Mouse (Mus musculus) c-Kit-positive CD71-positive TER-119-positive erythroid progenitor cells, embryonic 14.5 days (primary cell): ENCODE results near the gene Rab40b.

ENCODE experiments used
- DNase-seq: peaks from one replicate; pipeline ENCODE4 v3.0.0-alpha.2; 2013; ENCODE audit warnings: low spot score

Gene Rab40b

GRCm38 (mm10) chr11:121387750-121388553 is at the start of gene Rab40b:
TSS of gene Rab40b (minus strand) at chr11:121388251.
- peak; percentile 83 for DNase-seq

- no peak for DNase-seq
Observed at GRCm38 (mm10) chr11:121437236-121437635, 49.2 kb upstream of the Rab40b start.

GRCm38 (mm10) chr11:121434156-121435155 is 46.4 kb upstream of the Rab40b start, which contains the start of gene Fn3k:
TSS of gene Fn3k (plus strand) at chr11:121434913.
- DNase-seq = peak; percentile 86

GRCm38 (mm10) chr11:121433397-121433796 is 45.3 kb upstream of the Rab40b start:
- DNase-seq = peak; percentile 91

- DNase-seq = no peak
Observed at GRCm38 (mm10) chr11:121421553-121422173, 33.6 kb upstream of the Rab40b start.

- peak; percentile 100 for DNase-seq
Observed at GRCm38 (mm10) chr11:121420830-121421552, 32.9 kb upstream of the Rab40b start, which contains the start of gene Fn3krp. TSS of gene Fn3krp (plus strand) at chr11:121421401.

- no peak for DNase-seq
Observed at GRCm38 (mm10) chr11:121420379-121420778, 32.3 kb upstream of the Rab40b start.

- no peak for DNase-seq
Observed at GRCm38 (mm10) chr11:121418932-121419331, 30.9 kb upstream of the Rab40b start.

GRCm38 (mm10) chr11:121417971-121418370 is 29.9 kb upstream of the Rab40b start:
- no peak for DNase-seq

GRCm38 (mm10) chr11:121415351-121415750 is 27.3 kb upstream of the Rab40b start:
- DNase-seq = no peak

GRCm38 (mm10) chr11:121414762-121415161 is 26.7 kb upstream of the Rab40b start:
- no peak for DNase-seq

GRCm38 (mm10) chr11:121407366-121408155 is 19.5 kb upstream of the Rab40b start:
- DNase-seq = no peak

GRCm38 (mm10) chr11:121392405-121392804 is 4.4 kb upstream of the Rab40b start:
- DNase-seq = no peak

GRCm38 (mm10) chr11:121390793-121391192 is 2.7 kb upstream of the Rab40b start:
- DNase-seq = no peak

GRCm38 (mm10) chr11:121388554-121388945 is 499 bp upstream of the Rab40b start:
- no peak for DNase-seq

- no peak for DNase-seq
Observed at GRCm38 (mm10) chr11:121380294-121380693, 7.8 kb downstream of the Rab40b start.

- DNase-seq = no peak
Observed at GRCm38 (mm10) chr11:121378644-121379043, 9.4 kb downstream of the Rab40b start.

- no peak for DNase-seq
Observed at GRCm38 (mm10) chr11:121373305-121373704, 14.7 kb downstream of the Rab40b start.

GRCm38 (mm10) chr11:121370337-121370994 is 17.6 kb downstream of the Rab40b start:
- DNase-seq = no peak

GRCm38 (mm10) chr11:121369622-121370021 is 18.4 kb downstream of the Rab40b start:
- DNase-seq = peak; percentile 73
